Mouse (Mus musculus) heart, embryonic 16.5 days (tissue): ENCODE measurements around the gene Map3k11. TPM values are rescaled to one million over a fixed set of nuclear protein-coding genes. Genes with fewer than 3 reads are reported as not detected.
A peak's percentile ranks its signal among the peaks of the same experiment; 100 is the strongest.
"Not testable (repeated sequence)": the region's sequence is repeated elsewhere in the genome, so short reads cannot be mapped to it uniquely, and the experiment has no call there.

Source experiments
- ATAC-seq: fragments of 200-750 bp; cut with Nextera tagmentation; replicated peaks from 2 replicates; pipeline ENCODE4 v1.8.0; 2017; ENCODE audit warnings: moderate number of reproducible peaks; ENCODE audit not compliant: insufficient read depth, low FRiP score; ENCODE audit errors: extremely low read depth
- H3K27ac ChIP-seq: fragments of 300-500 bp; sonication (generic); 2 replicates; pipeline ENCODE4 v1.5.1; 2014; ENCODE audit warnings: mild to moderate bottlenecking, low read length, control low read depth, moderate library complexity
- H3K27me3 ChIP-seq: fragments of 300-500 bp; sonication (generic); 2 replicates; pipeline ENCODE4 v1.6.1; 2014; ENCODE audit warnings: low read length, mixed read lengths; ENCODE audit not compliant: control insufficient read depth, insufficient read depth
- H3K36me3 ChIP-seq: fragments of 300-500 bp; sonication (generic); 2 replicates; pipeline ENCODE4 v1.6.1; 2014; ENCODE audit not compliant: control insufficient read depth, insufficient read depth
- H3K4me1 ChIP-seq: fragments of 300-500 bp; sonication (generic); 2 replicates; pipeline ENCODE4 v1.6.1; 2014; ENCODE audit warnings: low read length, mixed read lengths; ENCODE audit not compliant: control insufficient read depth, insufficient read depth
- H3K4me2 ChIP-seq: fragments of 300-500 bp; sonication (generic); 2 replicates; pipeline ENCODE4 v1.6.1; 2014; ENCODE audit warnings: low read depth, mild to moderate bottlenecking, control low read depth, low read length
- H3K4me3 ChIP-seq: fragments of 300-500 bp; sonication (generic); 2 replicates; pipeline ENCODE4 v1.5.1; 2014; ENCODE audit warnings: mild to moderate bottlenecking, control low read depth, low read length
- H3K9ac ChIP-seq: fragments of 300-500 bp; sonication (generic); 2 replicates; pipeline ENCODE4 v1.6.1; 2014; ENCODE audit warnings: low read length, control low read depth
- H3K9me3 ChIP-seq: fragments of 300-500 bp; sonication (generic); replicated peaks from 2 replicates; pipeline ENCODE4 v1.6.1; 2016; ENCODE audit warnings: low read length; ENCODE audit not compliant: control insufficient read depth
- WGBS: fragments of 180-500 bp; shearing (Covaris S2); extraction: QIAGEN DNeasy Blood & Tissue Kit; methylation state at CpG from one replicate; pipeline ENCODE4 v1.1.7; 2014; 5-methylcytosine and 5-hydroxymethylcytosine counted together
- polyA plus RNA-seq: library from polyadenylated mRNA; unstranded; fragments of >200 nt; fragmentation: Nextera tagmentation; extraction: Ambion mirVana; gene quantifications from 2 replicates; pipeline ENCODE4 v1.2.1, GENCODE M21; 2015

Map3k11 gene
- polyA plus RNA-seq, 1 experiment from 2014 or later = 24.4 TPM

- Histone ChIP-seq H3K9me3 (no peaks in the 10 kb centered on the region), H3K4me3 (no peak overlapping the region), H3K4me1 (peaks cover 14% of the 10 kb centered on the region), H3K9ac (no peak overlapping the region), H3K4me2 (no peak overlapping the region), H3K36me3 (peaks cover 49% of the 10 kb centered on the region), H3K27me3 (no peaks in the 10 kb centered on the region), H3K27ac (no peak overlapping the region)
- ATAC-seq = no peak
- 94% methylated on average over 11 of the region's 11 CpGs for WGBS
Observed at GRCm38 (mm10) chr19:5685861-5686260, 2.7 kb upstream of the Map3k11 start.

- Histone ChIP-seq H3K4me2 (no peak overlapping the region), H3K9ac (no peak overlapping the region), H3K27me3 (no peaks in the 10 kb centered on the region), H3K36me3 (peaks cover 43% of the 10 kb centered on the region), H3K4me1 (peaks cover 17% of the 10 kb centered on the region), H3K9me3 (no peaks in the 10 kb centered on the region), H3K27ac (no peak overlapping the region), H3K4me3 (no peak overlapping the region)
- WGBS = 79% methylated on average over 13 of the region's 13 CpGs
- ATAC-seq = no peak
Observed at GRCm38 (mm10) chr19:5686437-5686836, 2.1 kb upstream of the Map3k11 start.

- ATAC-seq, H3K4me2 ChIP-seq, H3K27ac ChIP-seq, H3K27me3 ChIP-seq, H3K9me3 ChIP-seq, H3K4me3 ChIP-seq: not testable (repeated sequence)
- peak overlapping the region; percentile 8; the same call in 1 of the 2 replicates for H3K9ac ChIP-seq
- peaks cover 17% of the 10 kb centered on the region for H3K4me1 ChIP-seq
- WGBS = 92% methylated on average over 11 of the region's 12 CpGs
- H3K36me3 ChIP-seq = peaks cover 38% of the 10 kb centered on the region
Observed at GRCm38 (mm10) chr19:5686954-5687353, 1.6 kb upstream of the Map3k11 start.

GRCm38 (mm10) chr19:5687738-5688137 lies 804 bp upstream of the Map3k11 start:
- H3K36me3 ChIP-seq = peaks cover 30% of the 10 kb centered on the region
- 22% methylated on average over 9 of the region's 9 CpGs for WGBS
- ATAC-seq = no peak

GRCm38 (mm10) chr19:5689088-5689428 lies 516 bp downstream of the Map3k11 start:
- peak overlapping the region; percentile 77 for H3K4me3 ChIP-seq
- WGBS = 0% methylated on average over 7 of the region's 7 CpGs
- peak overlapping the region; percentile 94 for H3K27ac ChIP-seq
- peak overlapping the region; percentile 99 for H3K4me2 ChIP-seq
- H3K9ac ChIP-seq = peak overlapping the region; percentile 88
- H3K27me3 ChIP-seq = no peaks in the 10 kb centered on the region
- no peak for ATAC-seq
- peaks cover 25% of the 10 kb centered on the region for H3K36me3 ChIP-seq
- no peaks in the 10 kb centered on the region for H3K9me3 ChIP-seq
- peaks cover 21% of the 10 kb centered on the region for H3K4me1 ChIP-seq

More at GRCm38 (mm10) chr19:5687738-5688137, 804 bp upstream of the Map3k11 start:
- Histone ChIP-seq H3K27me3 (no peaks in the 10 kb centered on the region), H3K4me3 (peak overlapping the region; percentile 77), H3K9ac (peak overlapping the region; percentile 89), H3K9me3 (no peaks in the 10 kb centered on the region), H3K4me1 (peaks cover 21% of the 10 kb centered on the region), H3K4me2 (peak overlapping the region; percentile 99), H3K27ac (peak overlapping the region; percentile 94; the same call in 1 of the 2 replicates)

GRCm38 (mm10) chr19:5689565-5690342 lies 1.2 kb downstream of the Map3k11 start:
- WGBS = 5% methylated on average over 42 of the region's 42 CpGs

GRCm38 (mm10) chr19:5690343-5690735 lies 1.8 kb downstream of the Map3k11 start:
- ATAC-seq = no peak
- WGBS = 44% methylated on average over 15 of the region's 15 CpGs
- Histone ChIP-seq H3K4me3 (peak overlapping the region; percentile 77), H3K4me2 (peak overlapping the region; percentile 99), H3K9me3 (no peaks in the 10 kb centered on the region), H3K36me3 (peaks cover 17% of the 10 kb centered on the region), H3K27me3 (no peaks in the 10 kb centered on the region), H3K27ac (peak overlapping the region; percentile 94), H3K9ac (peak overlapping the region; percentile 88), H3K4me1 (peaks cover 21% of the 10 kb centered on the region)

More at GRCm38 (mm10) chr19:5689565-5690342, 1.2 kb downstream of the Map3k11 start:
- H3K4me1 ChIP-seq = peaks cover 21% of the 10 kb centered on the region
- H3K27ac ChIP-seq = peak overlapping the region; percentile 94
- ATAC-seq = peak; percentile 57
- H3K27me3 ChIP-seq = no peaks in the 10 kb centered on the region
- peak overlapping the region; percentile 99 for H3K4me2 ChIP-seq
- H3K9ac ChIP-seq = peak overlapping the region; percentile 88
- H3K36me3 ChIP-seq = peaks cover 20% of the 10 kb centered on the region
- no peaks in the 10 kb centered on the region for H3K9me3 ChIP-seq
- peak overlapping the region; percentile 77 for H3K4me3 ChIP-seq

GRCm38 (mm10) chr19:5691601-5692000 lies 3.1 kb downstream of the Map3k11 start:
- Histone ChIP-seq H3K4me2 (peak overlapping the region; percentile 99), H3K4me1 (peaks cover 21% of the 10 kb centered on the region), H3K9ac (peak overlapping the region; percentile 88), H3K4me3 (peak overlapping the region; percentile 77), H3K36me3 (peaks cover 17% of the 10 kb centered on the region), H3K9me3 (no peaks in the 10 kb centered on the region), H3K27me3 (no peaks in the 10 kb centered on the region), H3K27ac (peak overlapping the region; percentile 94)
- whole genome bisulfite sequencing = 45% methylated on average over 5 of the region's 5 CpGs
- no peak for ATAC-seq

- H3K9ac ChIP-seq = peak overlapping the region; percentile 88
- no peaks in the 10 kb centered on the region for H3K9me3 ChIP-seq
- H3K4me1 ChIP-seq = peaks cover 21% of the 10 kb centered on the region
- peak; percentile 25 for ATAC-seq
- H3K4me2 ChIP-seq = peak overlapping the region; percentile 99
- peak overlapping the region; percentile 94 for H3K27ac ChIP-seq
- H3K27me3 ChIP-seq = no peaks in the 10 kb centered on the region
- WGBS = 53% methylated on average over 10 of the region's 10 CpGs
- peaks cover 23% of the 10 kb centered on the region for H3K36me3 ChIP-seq
- H3K4me3 ChIP-seq = peak overlapping the region; percentile 77
Observed at GRCm38 (mm10) chr19:5692086-5692912, 3.8 kb downstream of the Map3k11 start.
